ENCODE assay signal across 19 mouse cellular contexts in genomic region chr16:96372752-96373118, GRCm38 (mm10).
"Had no signal": no experiment of that assay in that cellular context is flagged by ENCODE, and none has a peak within 500 bp of the region (broad histone marks: within the 10 kb centered on the region; RNA-seq: fewer than 3 reads in every experiment).

No protein-coding gene starts in this region.

- H3K9me3 ChIP-seq: liver, embryonic 13.5 days; midbrain, embryonic 10.5 days; midbrain, embryonic 13.5 days; neural tube, embryonic 12.5 days; neural tube, embryonic 15.5 days had no signal

- H3K4me1 ChIP-seq: midbrain, embryonic 13.5 days; neural tube, embryonic 12.5 days had no signal

- H3K27me3 ChIP-seq: liver, embryonic 13.5 days; midbrain, embryonic 13.5 days; neural tube, embryonic 12.5 days; neural tube, embryonic 15.5 days had no signal

- DNase-seq: kidney, adult 9 months; kidney, postnatal 14 days; kidney, postnatal 4 days; layer of hippocampus, adult 9-11 months; liver, embryonic 13.5 days; lung, adult 2 months; lung, postnatal 14 days; lung, postnatal 4 days; retina, postnatal 1 day; right cerebral cortex, postnatal 25 days; thymus, adult 2 months; thymus, postnatal 14 days; thymus, postnatal 4 days had no signal

- H3K27ac ChIP-seq: liver, embryonic 13.5 days; midbrain, embryonic 10.5 days; midbrain, embryonic 13.5 days; neural tube, embryonic 12.5 days; neural tube, embryonic 15.5 days; stomach, postnatal 0 days had no signal

- ATAC-seq: midbrain, embryonic 13.5 days; midbrain, embryonic 16.5 days had no signal

- H3K4me2 ChIP-seq: liver, embryonic 13.5 days; midbrain, embryonic 13.5 days; neural tube, embryonic 12.5 days; neural tube, embryonic 15.5 days had no signal

- H3K9ac ChIP-seq: liver, embryonic 13.5 days; midbrain, embryonic 13.5 days; neural tube, embryonic 12.5 days; neural tube, embryonic 15.5 days had no signal

- H3K36me3 ChIP-seq: liver, embryonic 13.5 days; midbrain, embryonic 10.5 days; midbrain, embryonic 13.5 days; neural tube, embryonic 12.5 days; neural tube, embryonic 15.5 days had no signal

- H3K4me3 ChIP-seq: liver, embryonic 13.5 days; midbrain, embryonic 10.5 days; midbrain, embryonic 13.5 days; neural tube, embryonic 12.5 days; neural tube, embryonic 15.5 days had no signal
